Mouse (Mus musculus): ENCODE measurements around the gene Sirt3.

DNA sequence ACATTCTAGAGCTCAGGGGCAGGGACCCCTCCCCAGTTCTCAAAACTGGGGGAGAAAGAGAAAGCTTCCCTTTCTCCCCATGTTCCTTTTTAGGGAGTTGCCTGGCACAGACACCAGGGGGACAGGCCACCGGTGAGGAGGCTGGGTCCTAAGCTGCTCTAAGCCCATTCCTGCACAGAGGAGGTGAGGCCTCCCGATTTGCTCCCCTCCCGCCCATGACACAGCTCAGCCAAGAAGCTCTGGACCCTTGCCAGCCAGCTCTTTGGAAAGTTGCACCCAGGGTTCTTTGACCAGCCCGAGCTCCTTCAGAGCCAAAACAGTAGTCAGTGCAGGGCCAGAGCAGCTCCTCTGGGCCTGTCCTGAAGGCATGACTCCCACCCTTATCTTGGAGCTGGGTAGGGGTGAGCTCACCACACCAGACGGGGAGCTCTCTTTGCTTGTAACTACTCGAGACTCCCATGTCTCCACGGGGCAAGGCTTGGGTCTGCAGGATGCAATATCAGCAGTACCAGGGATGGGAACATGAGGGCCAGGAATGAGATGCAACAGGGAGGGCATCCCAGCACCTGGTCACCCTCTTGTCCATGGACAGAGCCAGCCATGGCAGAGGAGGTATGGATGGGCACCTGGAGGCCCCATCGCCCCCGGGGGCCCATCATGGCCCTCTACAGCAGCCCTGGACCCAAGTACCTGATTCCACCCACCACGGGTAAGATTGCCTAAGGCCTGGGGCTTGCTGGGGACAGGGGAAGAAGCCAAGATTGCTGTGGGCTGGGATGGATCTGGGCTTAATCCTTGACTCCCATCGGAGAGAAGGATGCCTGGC lies 34.1 kb downstream of the Sirt3 start, which contains the start of gene Odf3:
- TF ChIP-seq POLR2A (IDR thresholded peaks at IDR 0.05; ENCODE audit: low read depth, low read length) (no peak), CTCF (IDR thresholded peaks at IDR 0.05; ENCODE audit: extremely low read depth, insufficient read depth, insufficient read length, insufficient replicate concordance) (no peak)

All from spleen, adult 2 months (tissue).